Mouse (Mus musculus) Muller cell, postnatal 12 days (primary cell): ENCODE measurements around the gene Fgfr2.
A peak's percentile ranks its signal among the peaks of the same experiment; 100 is the strongest.

Experiments used
- DNase-seq: peaks from one replicate; pipeline ENCODE4 v3.0.0-alpha.2; 2015; ENCODE audit errors: inconsistent ontology term

The Fgfr2 gene

GRCm38 (mm10) chr7:133088411-133088810, 34.7 kb downstream of the Fgfr2 start:
- DNase-seq: no peak

- peak; percentile 83 for DNase-seq
These were observed 37.7 kb downstream of the Fgfr2 start for GRCm38 (mm10) chr7:133085408-133085807.

- DNase-seq: no peak
These were observed 39.1 kb downstream of the Fgfr2 start for GRCm38 (mm10) chr7:133083936-133084614.

GRCm38 (mm10) chr7:133078929-133079328, 44.2 kb downstream of the Fgfr2 start:
- no peak for DNase-seq

GRCm38 (mm10) chr7:133074462-133075133, 48.6 kb downstream of the Fgfr2 start:
- DNase-seq: no peak

- peak; percentile 38 for DNase-seq
These were observed 50.0 kb downstream of the Fgfr2 start for GRCm38 (mm10) chr7:133073147-133073651.

GRCm38 (mm10) chr7:133072535-133072934, 50.6 kb downstream of the Fgfr2 start:
- DNase-seq: peak; percentile 78

GRCm38 (mm10) chr7:133067321-133067841, 55.8 kb downstream of the Fgfr2 start:
- peak; percentile 70 for DNase-seq

GRCm38 (mm10) chr7:133066776-133067175, 56.4 kb downstream of the Fgfr2 start:
- DNase-seq: peak; percentile 87

GRCm38 (mm10) chr7:133062055-133062454, 61.1 kb downstream of the Fgfr2 start:
- DNase-seq: peak; percentile 54

GRCm38 (mm10) chr7:133060170-133060569, 63.0 kb downstream of the Fgfr2 start:
- DNase-seq: no peak

- no peak for DNase-seq
These were observed 63.5 kb downstream of the Fgfr2 start for GRCm38 (mm10) chr7:133059517-133060104.

- no peak for DNase-seq
These were observed 64.0 kb downstream of the Fgfr2 start for GRCm38 (mm10) chr7:133059150-133059509.

- no peak for DNase-seq
These were observed 64.5 kb downstream of the Fgfr2 start for GRCm38 (mm10) chr7:133058496-133059149.

GRCm38 (mm10) chr7:133056924-133057323, 66.2 kb downstream of the Fgfr2 start:
- no peak for DNase-seq

GRCm38 (mm10) chr7:133054486-133054885, 68.7 kb downstream of the Fgfr2 start:
- DNase-seq: no peak

GRCm38 (mm10) chr7:133053757-133054156, 69.4 kb downstream of the Fgfr2 start:
- peak; percentile 70 for DNase-seq

GRCm38 (mm10) chr7:133052819-133053218, 70.3 kb downstream of the Fgfr2 start:
- DNase-seq: peak; percentile 72

GRCm38 (mm10) chr7:133050681-133051080, 72.5 kb downstream of the Fgfr2 start:
- no peak for DNase-seq

- peak; percentile 43 for DNase-seq
These were observed 75.0 kb downstream of the Fgfr2 start for GRCm38 (mm10) chr7:133048085-133048630.

- DNase-seq: no peak
These were observed 75.9 kb downstream of the Fgfr2 start for GRCm38 (mm10) chr7:133047287-133047686.

GRCm38 (mm10) chr7:133044721-133045120, 78.4 kb downstream of the Fgfr2 start:
- no peak for DNase-seq
